Mouse (Mus musculus): ENCODE data around the gene Flvcr1.

GRCm38 (mm10) chr1:190980470-190980869 is 45.5 kb downstream of the Flvcr1 start:
- TF ChIP-seq MAX (IDR thresholded peaks at IDR 0.05): no peak
- no peak for TF ChIP-seq CTCF (IDR thresholded peaks at IDR 0.05; ENCODE audit: control insufficient read depth, insufficient read depth, insufficient read length)
- TF ChIP-seq USF1 (IDR thresholded peaks at IDR 0.05; ENCODE audit: low read depth): no peak
- no peak for TF ChIP-seq MYOD1 (IDR thresholded peaks at IDR 0.05; ENCODE audit: control insufficient read depth, insufficient read length, low read depth)
